Mouse (Mus musculus): ENCODE measurements at regions not wholly inside any gene's neighbourhood (a gene's known extent, or its start where the extent isn't known, plus 50 kb on each side); places are given as distances from the start of the nearest gene placed in this dataset.

- TF ChIP-seq POLR2A (IDR thresholded peaks at IDR 0.05; ENCODE audit: extremely low read depth, insufficient read depth, low read length) (no peak), CTCF (IDR thresholded peaks at IDR 0.05; ENCODE audit: low read depth, low read length) (no peak)
- DNase-seq (ENCODE audit: extremely low read depth, low read depth, low spot score), result no peak
- H3K36me3 ChIP-seq (ENCODE audit: control insufficient read depth, insufficient read depth, low read length), result no peaks in the 10 kb centered on the region
- 88% methylated on average over 6 of the region's 6 CpGs for WGBS
- H3K4me3 ChIP-seq (ENCODE audit: insufficient read depth, low read depth, low read length), result no peak overlapping the region
- no peaks in the 10 kb centered on the region for H3K27me3 ChIP-seq (ENCODE audit: control insufficient read depth, insufficient read depth, low read length)
- H3K79me2 ChIP-seq (ENCODE audit: control insufficient read depth, insufficient read depth, low read length), result no peaks in the 10 kb centered on the region
- no peaks in the 10 kb centered on the region for H3K4me1 ChIP-seq (ENCODE audit: control insufficient read depth, insufficient read depth, low read length)
- no peak overlapping the region for H3K27ac ChIP-seq (replicated peaks; ENCODE audit: insufficient read depth, low read depth, low read length)
- no peak overlapping the region for H3K9ac ChIP-seq (ENCODE audit: low read depth, low read length)
Measured at GRCm38 (mm10) chr17:67569865-67570264, 62.7 kb downstream of the Lrrc30 start.

- no peak for DNase-seq (ENCODE audit: extremely low read depth, low read depth, low spot score)
- Histone ChIP-seq H3K4me1 (ENCODE audit: control insufficient read depth, insufficient read depth, low read length) (no peaks in the 10 kb centered on the region), H3K27me3 (ENCODE audit: control insufficient read depth, insufficient read depth, low read length) (no peaks in the 10 kb centered on the region), H3K27ac (replicated peaks; ENCODE audit: insufficient read depth, low read depth, low read length) (no peak overlapping the region), H3K36me3 (ENCODE audit: control insufficient read depth, insufficient read depth, low read length) (no peaks in the 10 kb centered on the region), H3K9ac (ENCODE audit: low read depth, low read length) (no peak overlapping the region), H3K79me2 (ENCODE audit: control insufficient read depth, insufficient read depth, low read length) (no peaks in the 10 kb centered on the region), H3K4me3 (ENCODE audit: insufficient read depth, low read depth, low read length) (no peak overlapping the region)
- TF ChIP-seq CTCF (IDR thresholded peaks at IDR 0.05; ENCODE audit: low read depth, low read length), result no peak
- no peak for TF ChIP-seq POLR2A (IDR thresholded peaks at IDR 0.05; ENCODE audit: extremely low read depth, insufficient read depth, low read length)
- WGBS, result 70% methylated on average over 11 of the region's 11 CpGs
Measured at GRCm38 (mm10) chr17:67566216-67566615, 66.3 kb downstream of the Lrrc30 start.

- WGBS, result 53% methylated on average over 3 of the region's 3 CpGs
- no peak overlapping the region for H3K9ac ChIP-seq (ENCODE audit: low read depth, low read length)
- no peaks in the 10 kb centered on the region for H3K79me2 ChIP-seq (ENCODE audit: control insufficient read depth, insufficient read depth, low read length)
- H3K27ac ChIP-seq (replicated peaks; ENCODE audit: insufficient read depth, low read depth, low read length), result no peak overlapping the region
- H3K4me3 ChIP-seq (ENCODE audit: insufficient read depth, low read depth, low read length), result no peak overlapping the region
- no peaks in the 10 kb centered on the region for H3K27me3 ChIP-seq (ENCODE audit: control insufficient read depth, insufficient read depth, low read length)
- TF ChIP-seq CTCF (IDR thresholded peaks at IDR 0.05; ENCODE audit: low read depth, low read length), result no peak
- no peaks in the 10 kb centered on the region for H3K36me3 ChIP-seq (ENCODE audit: control insufficient read depth, insufficient read depth, low read length)
- no peak for DNase-seq (ENCODE audit: extremely low read depth, low read depth, low spot score)
- H3K4me1 ChIP-seq (ENCODE audit: control insufficient read depth, insufficient read depth, low read length), result no peaks in the 10 kb centered on the region
Measured at GRCm38 (mm10) chr17:67565746-67566145, 66.8 kb downstream of the Lrrc30 start.

- Histone ChIP-seq H3K79me2 (ENCODE audit: control insufficient read depth, insufficient read depth, low read length) (no peaks in the 10 kb centered on the region), H3K4me1 (ENCODE audit: control insufficient read depth, insufficient read depth, low read length) (no peaks in the 10 kb centered on the region), H3K4me3 (ENCODE audit: insufficient read depth, low read depth, low read length) (no peak overlapping the region), H3K9ac (ENCODE audit: low read depth, low read length) (no peak overlapping the region), H3K36me3 (ENCODE audit: control insufficient read depth, insufficient read depth, low read length) (no peaks in the 10 kb centered on the region), H3K27ac (replicated peaks; ENCODE audit: insufficient read depth, low read depth, low read length) (no peak overlapping the region), H3K27me3 (ENCODE audit: control insufficient read depth, insufficient read depth, low read length) (no peaks in the 10 kb centered on the region)
- WGBS, result 32% methylated on average over 3 of the region's 3 CpGs
- TF ChIP-seq POLR2A (IDR thresholded peaks at IDR 0.05; ENCODE audit: extremely low read depth, insufficient read depth, low read length) (no peak), CTCF (IDR thresholded peaks at IDR 0.05; ENCODE audit: low read depth, low read length) (no peak)
- no peak for DNase-seq (ENCODE audit: extremely low read depth, low read depth, low spot score)
Measured at GRCm38 (mm10) chr17:67564845-67565244, 67.7 kb downstream of the Lrrc30 start.

- H3K79me2 ChIP-seq (ENCODE audit: control insufficient read depth, insufficient read depth, low read length), result no peaks in the 10 kb centered on the region
- no peak overlapping the region for H3K4me3 ChIP-seq (ENCODE audit: insufficient read depth, low read depth, low read length)
- TF ChIP-seq CTCF (IDR thresholded peaks at IDR 0.05; ENCODE audit: low read depth, low read length), result no peak
- TF ChIP-seq POLR2A (IDR thresholded peaks at IDR 0.05; ENCODE audit: extremely low read depth, insufficient read depth, low read length), result no peak
- WGBS, result 85% methylated on average over 7 of the region's 7 CpGs
- no peak overlapping the region for H3K9ac ChIP-seq (ENCODE audit: low read depth, low read length)
- no peaks in the 10 kb centered on the region for H3K4me1 ChIP-seq (ENCODE audit: control insufficient read depth, insufficient read depth, low read length)
- no peak for DNase-seq (ENCODE audit: extremely low read depth, low read depth, low spot score)
- no peaks in the 10 kb centered on the region for H3K27me3 ChIP-seq (ENCODE audit: control insufficient read depth, insufficient read depth, low read length)
- H3K27ac ChIP-seq (replicated peaks; ENCODE audit: insufficient read depth, low read depth, low read length), result no peak overlapping the region
- H3K36me3 ChIP-seq (ENCODE audit: control insufficient read depth, insufficient read depth, low read length), result no peaks in the 10 kb centered on the region
Measured at GRCm38 (mm10) chr17:67563036-67563435, 69.5 kb downstream of the Lrrc30 start.

GRCm38 (mm10) chr17:67561802-67562201 is 70.7 kb downstream of the Lrrc30 start:
- 66% methylated on average over 4 of the region's 4 CpGs for WGBS
- no peak overlapping the region for H3K27ac ChIP-seq (replicated peaks; ENCODE audit: insufficient read depth, low read depth, low read length)
- no peaks in the 10 kb centered on the region for H3K4me1 ChIP-seq (ENCODE audit: control insufficient read depth, insufficient read depth, low read length)
- no peaks in the 10 kb centered on the region for H3K27me3 ChIP-seq (ENCODE audit: control insufficient read depth, insufficient read depth, low read length)
- no peaks in the 10 kb centered on the region for H3K79me2 ChIP-seq (ENCODE audit: control insufficient read depth, insufficient read depth, low read length)
- no peak overlapping the region for H3K4me3 ChIP-seq (ENCODE audit: insufficient read depth, low read depth, low read length)
- TF ChIP-seq CTCF (IDR thresholded peaks at IDR 0.05; ENCODE audit: low read depth, low read length) (no peak), POLR2A (IDR thresholded peaks at IDR 0.05; ENCODE audit: extremely low read depth, insufficient read depth, low read length) (no peak)
- DNase-seq (ENCODE audit: extremely low read depth, low read depth, low spot score), result peak; percentile 4
- H3K9ac ChIP-seq (ENCODE audit: low read depth, low read length), result no peak overlapping the region
- no peaks in the 10 kb centered on the region for H3K36me3 ChIP-seq (ENCODE audit: control insufficient read depth, insufficient read depth, low read length)

Data from liver, adult 2 months (tissue).